Mouse (Mus musculus) midbrain, embryonic 14.5 days (tissue): ENCODE measurements around the gene Enpp1. TPM values are rescaled to one million over a fixed set of nuclear protein-coding genes. Genes with fewer than 3 reads are reported as not detected.
"Not testable (repeated sequence)": the region's sequence is repeated elsewhere in the genome, so short reads cannot be mapped to it uniquely, and the experiment has no call there.

ENCODE experiments used
- ATAC-seq: fragments of 200-750 bp; cut with Nextera tagmentation; 2 replicates; pipeline ENCODE4 v1.8.0; 2017; ENCODE audit warnings: moderate number of reproducible peaks, moderate library complexity; ENCODE audit not compliant: low FRiP score, low TSS enrichment
- DNase-seq: peaks from one replicate; pipeline ENCODE4 v3.0.0-alpha.2; 2015
- H3K27ac ChIP-seq: fragments of 300-500 bp; sonication (generic); replicated peaks from 2 replicates; pipeline ENCODE4 v1.5.1; 2014; ENCODE audit warnings: mild to moderate bottlenecking, low read depth, low read length, moderate library complexity
- H3K27me3 ChIP-seq: fragments of 300-500 bp; sonication (generic); 2 replicates; pipeline ENCODE4 v1.6.1; 2014; ENCODE audit warnings: low read length, control low read depth, mixed read lengths; ENCODE audit not compliant: control insufficient read depth, insufficient read depth
- H3K36me3 ChIP-seq: fragments of 300-500 bp; sonication (generic); 2 replicates; pipeline ENCODE4 v1.6.1; 2014; ENCODE audit warnings: low read length, control low read depth; ENCODE audit not compliant: control insufficient read depth, insufficient read depth
- H3K4me1 ChIP-seq: fragments of 300-500 bp; sonication (generic); 2 replicates; pipeline ENCODE4 v1.6.1; 2014; ENCODE audit warnings: mild to moderate bottlenecking, antibody characterized with exemption, low read length, control low read depth; ENCODE audit not compliant: control insufficient read depth, insufficient read depth
- H3K4me2 ChIP-seq: fragments of 300-500 bp; sonication (generic); 2 replicates; pipeline ENCODE4 v1.6.1; 2014; ENCODE audit warnings: mild to moderate bottlenecking, low read length, moderate library complexity
- H3K4me3 ChIP-seq: fragments of 300-500 bp; sonication (generic); replicated peaks from 2 replicates; pipeline ENCODE4 v1.5.1; 2014; ENCODE audit warnings: low read depth, low read length
- H3K9ac ChIP-seq: fragments of 300-500 bp; sonication (generic); replicated peaks from 2 replicates; pipeline ENCODE4 v1.6.1; 2014; ENCODE audit warnings: mild to moderate bottlenecking, low read length, moderate library complexity
- H3K9me3 ChIP-seq: fragments of 300-500 bp; sonication (generic); 2 replicates; pipeline ENCODE4 v1.6.1; 2016; ENCODE audit warnings: low read length, control low read depth, mixed read lengths; ENCODE audit not compliant: control insufficient read depth
- WGBS: fragments of 180-500 bp; shearing (Covaris S2); extraction: QIAGEN DNeasy Blood & Tissue Kit; methylation state at CpG from one replicate; pipeline ENCODE4 v1.1.7; 2014; 5-methylcytosine and 5-hydroxymethylcytosine counted together
- polyA plus RNA-seq: library from polyadenylated mRNA; unstranded; fragments of >200 nt; fragmentation: Nextera tagmentation; extraction: Ambion mirVana; gene quantifications from 2 replicates; pipeline ENCODE4 v1.2.1, GENCODE M21; 2014

The Enpp1 gene
- polyA plus RNA-seq, 1 experiment from 2014 or later = 4.2 TPM

DNA sequence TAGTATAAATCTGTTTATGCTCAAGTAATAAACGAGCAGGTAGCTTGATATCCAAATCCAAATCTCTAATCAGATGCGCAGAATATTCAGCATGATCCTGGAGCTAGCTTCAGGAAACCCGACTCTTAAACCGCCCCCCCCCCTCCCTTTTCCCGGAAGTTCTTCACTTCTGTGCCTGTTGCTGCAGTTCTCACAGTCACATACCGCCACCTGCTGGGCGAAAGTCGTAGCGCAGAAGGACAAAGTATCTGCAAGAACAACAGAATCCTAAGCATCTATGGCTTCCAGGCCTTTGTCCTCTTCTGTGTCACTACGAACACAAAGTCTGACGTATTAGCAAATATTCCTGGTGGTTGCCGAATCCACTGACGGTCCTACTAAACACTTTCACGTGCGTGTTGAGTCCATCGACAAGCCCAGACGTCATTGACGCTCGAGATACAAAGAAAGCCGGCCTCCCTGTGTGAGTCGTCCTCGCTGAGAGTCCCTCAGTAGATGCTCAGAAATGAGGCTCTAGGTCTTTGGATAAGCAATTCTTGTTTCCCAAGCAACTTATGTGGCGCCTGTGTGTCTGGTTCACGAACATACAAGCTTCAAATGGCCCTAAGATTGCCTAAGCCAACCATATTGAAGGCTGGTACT, 86.8 kb downstream of the Enpp1 start:
- no peak overlapping the region for H3K4me3 ChIP-seq
- 37% methylated on average over 24 of the region's 24 CpGs for WGBS
- no peaks in the 10 kb centered on the region for H3K9me3 ChIP-seq
- no peaks in the 10 kb centered on the region for H3K27me3 ChIP-seq
- no peak overlapping the region for H3K9ac ChIP-seq
- H3K4me2 ChIP-seq = no peak overlapping the region; the same call in 1 of the 2 replicates
- no peaks in the 10 kb centered on the region for H3K4me1 ChIP-seq
- DNase-seq (peak; percentile 92), ATAC-seq (peak; percentile 68)
- no peaks in the 10 kb centered on the region for H3K36me3 ChIP-seq
- H3K27ac ChIP-seq = no peak overlapping the region

DNA sequence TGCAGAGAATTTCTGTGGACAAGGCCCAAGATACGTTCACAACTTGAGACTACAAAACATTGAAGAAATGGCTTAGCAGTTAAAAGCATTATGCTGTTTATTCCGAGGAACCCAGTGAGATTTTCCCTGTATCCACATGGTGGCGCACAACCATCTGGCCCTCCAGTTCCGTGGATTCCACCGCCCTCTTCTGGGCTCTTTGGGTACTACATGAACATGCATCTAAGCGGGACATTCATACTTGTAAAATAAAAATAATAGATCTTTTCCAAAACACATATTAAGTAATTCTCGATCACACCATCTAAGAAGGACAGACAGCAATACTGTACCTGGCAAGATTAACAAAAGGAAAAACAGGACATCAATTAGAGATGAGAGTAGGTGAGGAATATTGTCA, 89.4 kb downstream of the Enpp1 start:
- no peaks in the 10 kb centered on the region for H3K4me1 ChIP-seq
- H3K27me3 ChIP-seq = no peaks in the 10 kb centered on the region
- H3K9ac ChIP-seq = no peak overlapping the region
- H3K27ac ChIP-seq = no peak overlapping the region
- H3K36me3 ChIP-seq = no peaks in the 10 kb centered on the region
- no peaks in the 10 kb centered on the region for H3K9me3 ChIP-seq
- 28% methylated on average over 7 of the region's 7 CpGs for WGBS
- H3K4me3 ChIP-seq = no peak overlapping the region
- DNase-seq = peak; percentile 69
- no peak for ATAC-seq
- no peak overlapping the region for H3K4me2 ChIP-seq

DNA sequence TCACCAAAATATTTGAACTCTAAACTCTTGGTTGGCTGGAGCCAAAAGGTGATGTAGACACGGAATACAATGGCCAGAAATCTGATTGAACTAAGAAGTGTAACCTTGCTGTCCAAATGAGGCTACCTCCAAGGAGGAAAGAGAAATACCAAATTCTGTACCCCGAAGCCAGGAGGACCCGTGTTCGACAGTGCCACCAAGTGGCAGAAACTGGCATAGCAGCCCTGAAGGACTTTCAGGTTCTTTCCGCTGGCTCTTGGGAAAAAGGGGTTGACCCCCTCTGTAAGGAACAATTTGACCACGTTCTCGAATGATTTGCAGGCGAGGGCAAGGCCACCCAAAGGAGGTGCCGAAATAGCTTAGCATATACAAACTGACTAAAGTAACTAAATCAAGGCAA, 90.4 kb downstream of the Enpp1 start:
- ATAC-seq = no peak
- 42% methylated on average over 9 of the region's 9 CpGs for WGBS
- Histone ChIP-seq H3K4me1 (no peaks in the 10 kb centered on the region), H3K9me3 (no peaks in the 10 kb centered on the region), H3K4me2 (no peak overlapping the region), H3K27me3 (no peaks in the 10 kb centered on the region), H3K4me3 (no peak overlapping the region), H3K9ac (no peak overlapping the region), H3K27ac (no peak overlapping the region), H3K36me3 (no peaks in the 10 kb centered on the region)
- DNase-seq = peak; percentile 56

DNA sequence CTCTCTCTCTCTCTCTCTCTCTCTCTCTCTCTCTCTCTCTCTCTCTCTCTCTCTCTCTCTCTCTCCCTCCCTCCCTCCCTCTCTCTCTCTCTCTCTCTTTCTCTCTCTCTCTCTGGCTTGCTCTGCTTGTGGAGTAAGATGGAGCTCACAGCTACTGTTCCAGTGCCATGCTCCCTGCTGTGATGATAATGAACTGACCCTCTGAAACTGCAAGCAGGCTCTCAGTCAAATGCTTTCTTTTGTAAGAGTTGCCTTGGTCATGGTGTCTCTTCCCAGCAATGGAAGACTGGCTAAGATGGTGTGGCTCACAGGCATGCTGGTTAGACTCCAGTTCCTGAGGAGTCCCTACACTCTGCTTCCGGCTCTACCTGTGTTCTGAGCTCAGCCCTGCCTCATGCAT, 95.4 kb downstream of the Enpp1 start:
- not testable (repeated sequence) for H3K4me3 ChIP-seq, ATAC-seq

DNA sequence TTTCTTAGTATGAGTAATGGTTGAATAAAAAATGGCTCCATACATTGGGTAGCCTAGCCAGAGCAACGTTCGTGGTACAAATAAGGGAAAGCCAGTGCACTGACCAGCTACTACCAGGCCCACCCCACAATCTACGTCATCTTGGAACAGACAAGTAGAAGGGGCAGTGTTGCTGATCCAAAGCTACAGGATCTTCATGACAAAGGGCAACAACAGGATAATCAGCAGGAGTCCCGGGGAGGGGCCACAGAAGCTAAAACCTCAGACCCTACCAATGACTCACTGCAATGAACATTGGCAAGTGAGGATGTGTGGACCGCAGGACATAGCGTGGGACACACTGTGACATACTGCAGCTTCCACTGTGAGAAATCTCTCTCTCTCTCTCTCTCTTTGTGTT, 96.2 kb downstream of the Enpp1 start:
- no peak overlapping the region for H3K9ac ChIP-seq
- no peak overlapping the region for H3K4me3 ChIP-seq
- H3K9me3 ChIP-seq = no peaks in the 10 kb centered on the region
- no peaks in the 10 kb centered on the region for H3K4me1 ChIP-seq
- DNase-seq (no peak), ATAC-seq (no peak)
- WGBS = 84% methylated on average over 6 of the region's 6 CpGs
- no peaks in the 10 kb centered on the region for H3K36me3 ChIP-seq
- H3K4me2 ChIP-seq = no peak overlapping the region
- H3K27ac ChIP-seq = no peak overlapping the region
- no peaks in the 10 kb centered on the region for H3K27me3 ChIP-seq

More for the DNA sequence above, 95.4 kb downstream of the Enpp1 start:
- not testable (repeated sequence) for H3K36me3 ChIP-seq, H3K27me3 ChIP-seq, H3K9me3 ChIP-seq, H3K9ac ChIP-seq, DNase-seq, H3K27ac ChIP-seq, H3K4me1 ChIP-seq, H3K4me2 ChIP-seq
- WGBS = 91% methylated on average over 1 of the region's 1 CpGs

DNA sequence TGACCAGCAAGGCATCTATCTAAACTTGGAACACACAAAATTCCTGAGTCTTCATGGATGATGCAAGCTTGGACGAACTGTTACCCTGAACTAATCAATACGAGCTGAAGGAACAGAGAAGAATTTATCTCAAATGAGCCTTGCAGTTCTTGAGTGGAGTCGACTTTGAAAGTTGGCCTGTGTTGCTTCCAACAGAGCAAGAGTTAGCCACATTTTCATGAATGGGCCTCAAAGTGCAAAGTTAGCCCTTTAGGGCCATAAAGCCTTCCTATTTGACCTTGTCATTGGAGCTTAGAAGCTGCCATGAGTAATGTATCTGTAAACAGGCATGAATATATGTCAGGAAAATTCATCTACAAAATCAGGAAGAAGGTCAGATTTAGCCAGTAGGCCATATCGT, 97.2 kb downstream of the Enpp1 start:
- H3K27ac ChIP-seq = no peak overlapping the region
- 90% methylated on average over 4 of the region's 4 CpGs for WGBS
- no peak overlapping the region for H3K4me3 ChIP-seq
- no peaks in the 10 kb centered on the region for H3K4me1 ChIP-seq
- H3K27me3 ChIP-seq = no peaks in the 10 kb centered on the region
- no peak for DNase-seq
- no peaks in the 10 kb centered on the region for H3K9me3 ChIP-seq
- no peak overlapping the region for H3K4me2 ChIP-seq
- no peak overlapping the region for H3K9ac ChIP-seq
- H3K36me3 ChIP-seq = no peaks in the 10 kb centered on the region
- ATAC-seq = no peak

DNA sequence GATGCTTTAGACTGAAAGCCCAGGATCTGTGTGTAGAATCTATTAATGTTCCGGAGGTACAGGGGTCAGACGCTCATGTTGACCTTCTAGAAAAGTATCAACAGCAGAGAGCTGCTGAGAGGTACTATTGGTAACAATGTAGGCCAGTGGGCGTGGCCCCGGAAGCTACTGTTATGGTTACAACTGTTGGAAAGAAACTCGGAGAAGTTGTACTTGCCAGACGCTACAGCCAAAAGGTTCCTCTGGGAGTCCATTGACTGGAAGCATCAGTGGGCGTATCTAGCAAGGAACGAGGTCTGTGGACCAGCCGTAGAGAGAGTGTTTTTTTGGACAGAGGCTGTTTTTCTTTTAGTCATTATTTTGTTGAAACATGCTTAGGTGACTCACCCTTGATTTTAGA, 102.2 kb downstream of the Enpp1 start:
- ATAC-seq (no peak), DNase-seq (no peak)
- Histone ChIP-seq H3K4me2 (no peak overlapping the region), H3K27me3 (no peaks in the 10 kb centered on the region), H3K4me1 (no peaks in the 10 kb centered on the region), H3K4me3 (no peak overlapping the region), H3K27ac (no peak overlapping the region), H3K9ac (no peak overlapping the region), H3K9me3 (no peaks in the 10 kb centered on the region), H3K36me3 (no peaks in the 10 kb centered on the region)
- WGBS = 94% methylated on average over 9 of the region's 9 CpGs

DNA sequence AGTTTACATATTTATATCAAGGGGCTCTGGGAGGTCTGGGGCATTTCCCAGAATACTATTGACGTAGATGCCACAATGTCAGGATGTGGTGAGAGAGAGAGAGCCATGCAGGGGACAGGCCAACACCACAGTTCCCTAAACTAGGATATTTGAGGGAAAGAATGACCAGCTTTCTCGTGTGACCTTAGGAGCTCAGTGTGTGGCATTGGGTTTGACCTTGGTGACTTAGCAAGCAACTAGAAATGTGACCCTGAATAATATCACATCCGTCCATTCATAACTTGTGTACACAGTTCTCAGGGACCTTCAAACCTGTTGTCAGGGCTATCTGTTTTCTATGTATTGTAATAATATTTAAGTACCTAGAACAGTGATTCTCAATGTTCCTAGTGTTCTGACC, 102.8 kb downstream of the Enpp1 start:
- WGBS = 91% methylated on average over 3 of the region's 3 CpGs
- Histone ChIP-seq H3K4me3 (no peak overlapping the region), H3K36me3 (no peaks in the 10 kb centered on the region), H3K9ac (no peak overlapping the region), H3K4me2 (no peak overlapping the region), H3K4me1 (no peaks in the 10 kb centered on the region), H3K27me3 (no peaks in the 10 kb centered on the region), H3K9me3 (no peaks in the 10 kb centered on the region), H3K27ac (no peak overlapping the region)
- no peak for DNase-seq
- no peak for ATAC-seq

DNA sequence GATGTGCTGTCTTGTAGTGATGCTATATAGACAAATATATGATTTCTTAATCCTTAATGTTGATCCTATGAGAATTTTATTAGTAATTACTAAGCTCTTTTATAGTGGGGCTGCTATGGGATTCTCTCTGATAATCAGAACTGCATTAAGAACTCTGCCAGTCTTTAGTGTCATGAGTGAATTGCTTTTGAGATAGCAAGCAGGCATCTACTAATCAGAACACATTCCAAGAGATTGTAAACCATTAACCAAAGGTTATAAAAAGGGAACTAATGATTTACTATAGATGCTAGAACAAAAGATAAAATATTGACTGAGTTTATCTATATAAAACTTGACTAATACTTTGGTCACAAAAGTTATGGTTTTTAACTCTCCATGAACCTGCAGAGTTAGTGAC, 108.2 kb downstream of the Enpp1 start:
- DNase-seq (no peak), ATAC-seq (no peak)
- Histone ChIP-seq H3K27ac (no peak overlapping the region), H3K4me2 (no peak overlapping the region), H3K4me1 (no peaks in the 10 kb centered on the region), H3K4me3 (no peak overlapping the region), H3K9me3 (no peaks in the 10 kb centered on the region), H3K36me3 (no peaks in the 10 kb centered on the region), H3K9ac (no peak overlapping the region), H3K27me3 (no peaks in the 10 kb centered on the region)
